Mouse (Mus musculus): ENCODE measurements around the gene Senp6. TPM values are rescaled to one million over a fixed set of nuclear protein-coding genes. Genes with fewer than 3 reads are reported as not detected.

Senp6 gene
- polyA plus RNA-seq, 1 experiment from 2014 or later = 31.9 TPM

DNA sequence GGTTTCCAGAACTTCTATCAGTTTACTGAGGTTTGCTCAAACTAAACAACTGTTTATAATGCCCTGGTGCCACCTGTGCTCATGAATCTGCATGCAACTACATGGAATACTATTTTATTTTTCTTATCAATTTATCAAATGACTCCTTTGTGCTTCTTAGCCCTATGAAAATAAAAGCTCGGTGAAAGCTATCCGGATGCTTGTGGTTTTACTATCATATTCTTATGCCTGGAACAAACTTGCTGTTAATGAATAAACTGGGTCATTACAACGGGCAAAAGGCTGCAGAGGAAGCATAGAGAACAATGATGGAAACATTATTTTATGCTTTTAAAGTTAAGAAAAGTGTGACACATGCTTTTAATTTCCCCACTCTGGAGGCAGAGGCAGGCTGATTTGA lies 3.3 kb downstream of the Senp6 start:
- 41% methylated on average over 3 of the region's 3 CpGs for WGBS
- Histone ChIP-seq H3K9ac (ENCODE audit: low read depth, low read length) (no peak overlapping the region), H3K4me3 (ENCODE audit: low read depth, low read length) (no peak overlapping the region), H3K36me3 (ENCODE audit: control insufficient read depth, insufficient read depth) (no peaks in the 10 kb centered on the region), H3K27ac (ENCODE audit: low read depth, low read length) (no peak overlapping the region), H3K27me3 (replicated peaks; ENCODE audit: control insufficient read depth, insufficient read depth, low read length) (no peaks in the 10 kb centered on the region), H3K9me3 (ENCODE audit: control insufficient read depth) (no peaks in the 10 kb centered on the region), H3K4me1 (replicated peaks; ENCODE audit: control insufficient read depth, insufficient read depth, low read length) (no peaks in the 10 kb centered on the region), H3K4me2 (replicated peaks; ENCODE audit: low read depth) (peak overlapping the region; percentile 24; the same call in 1 of the 2 replicates)
- TF ChIP-seq CTCF (IDR thresholded peaks at IDR 0.05; ENCODE audit: low read depth) = no peak
- ATAC-seq = no peak

DNA sequence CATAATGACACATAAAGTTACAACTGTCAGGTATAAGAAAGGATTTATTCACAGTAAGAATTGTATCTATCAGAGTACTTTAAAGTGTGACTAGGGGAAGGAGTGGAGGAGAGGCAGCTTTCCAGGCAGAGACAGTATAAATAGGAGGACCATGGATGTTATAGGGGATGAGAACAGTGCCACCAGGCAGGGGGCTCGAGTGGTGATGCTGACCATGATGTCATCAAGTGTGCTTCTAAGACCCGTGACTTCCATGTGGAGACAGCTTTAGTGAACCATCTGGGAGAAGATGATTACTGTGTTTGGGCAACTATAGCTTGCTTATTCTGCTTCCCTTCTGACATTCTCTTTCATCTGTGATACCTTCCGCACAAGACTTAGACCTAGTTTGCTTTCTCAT lies 4.9 kb downstream of the Senp6 start:
- Histone ChIP-seq H3K9me3 (ENCODE audit: control insufficient read depth) (no peaks in the 10 kb centered on the region), H3K36me3 (ENCODE audit: control insufficient read depth, insufficient read depth) (no peaks in the 10 kb centered on the region), H3K4me3 (ENCODE audit: low read depth, low read length) (no peak overlapping the region), H3K27me3 (replicated peaks; ENCODE audit: control insufficient read depth, insufficient read depth, low read length) (no peaks in the 10 kb centered on the region), H3K9ac (ENCODE audit: low read depth, low read length) (no peak overlapping the region), H3K4me1 (replicated peaks; ENCODE audit: control insufficient read depth, insufficient read depth, low read length) (no peaks in the 10 kb centered on the region), H3K27ac (ENCODE audit: low read depth, low read length) (no peak overlapping the region), H3K4me2 (replicated peaks; ENCODE audit: low read depth) (no peak overlapping the region)
- no peak for ATAC-seq
- WGBS = 48% methylated on average over 3 of the region's 3 CpGs
- no peak for TF ChIP-seq CTCF (IDR thresholded peaks at IDR 0.05; ENCODE audit: low read depth)

DNA sequence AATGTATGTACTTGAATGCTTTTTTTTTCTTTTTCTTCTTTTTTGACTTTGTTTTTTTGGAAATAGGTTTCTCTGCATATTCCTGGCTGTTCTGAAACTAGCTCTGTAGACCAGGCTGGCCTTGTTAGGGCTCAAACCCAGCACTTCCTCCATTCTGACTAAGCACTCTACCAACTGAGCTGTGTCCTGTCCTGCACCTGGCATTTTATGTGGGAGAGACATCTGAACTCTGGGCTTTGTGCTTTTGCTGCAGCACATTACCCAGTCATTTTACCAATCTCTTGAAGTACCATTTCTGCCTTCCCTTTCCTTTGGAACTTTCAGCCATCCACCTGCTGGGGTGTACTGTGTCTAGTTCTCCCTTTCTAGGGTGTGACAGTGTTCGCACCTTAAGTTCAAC lies 7.4 kb downstream of the Senp6 start:
- Histone ChIP-seq H3K9me3 (ENCODE audit: control insufficient read depth) (no peaks in the 10 kb centered on the region), H3K9ac (ENCODE audit: low read depth, low read length) (no peak overlapping the region), H3K4me1 (replicated peaks; ENCODE audit: control insufficient read depth, insufficient read depth, low read length) (no peaks in the 10 kb centered on the region), H3K36me3 (ENCODE audit: control insufficient read depth, insufficient read depth) (no peaks in the 10 kb centered on the region), H3K4me3 (ENCODE audit: low read depth, low read length) (no peak overlapping the region), H3K4me2 (replicated peaks; ENCODE audit: low read depth) (no peak overlapping the region), H3K27ac (ENCODE audit: low read depth, low read length) (peak overlapping the region; percentile 5; the same call in 1 of the 2 replicates), H3K27me3 (replicated peaks; ENCODE audit: control insufficient read depth, insufficient read depth, low read length) (no peaks in the 10 kb centered on the region)
- no peak for TF ChIP-seq CTCF (IDR thresholded peaks at IDR 0.05; ENCODE audit: low read depth)
- no peak for ATAC-seq
- WGBS = 53% methylated on average over 1 of the region's 1 CpGs

DNA sequence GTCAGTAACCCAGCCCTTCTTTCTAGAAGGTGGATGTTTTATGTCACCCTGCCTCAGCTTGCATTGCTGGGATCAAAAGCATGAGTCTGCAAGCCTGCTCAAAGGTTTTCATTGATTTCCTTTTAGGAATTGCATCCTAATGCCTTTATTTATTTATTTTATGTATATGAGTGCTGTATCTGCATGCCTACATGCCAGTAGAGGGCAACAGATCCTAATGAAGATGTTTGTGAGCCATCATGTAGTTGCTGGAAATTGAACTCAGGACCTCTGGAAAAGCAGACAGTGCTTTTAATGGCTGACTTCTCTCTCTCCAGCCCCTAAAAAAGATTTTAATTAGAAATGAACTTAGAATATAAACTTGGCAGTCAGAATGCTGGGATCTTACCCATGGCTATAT lies 8.2 kb downstream of the Senp6 start:
- Histone ChIP-seq H3K4me1 (replicated peaks; ENCODE audit: control insufficient read depth, insufficient read depth, low read length) (no peaks in the 10 kb centered on the region), H3K27me3 (replicated peaks; ENCODE audit: control insufficient read depth, insufficient read depth, low read length) (no peaks in the 10 kb centered on the region), H3K4me2 (replicated peaks; ENCODE audit: low read depth) (no peak overlapping the region), H3K27ac (ENCODE audit: low read depth, low read length) (no peak overlapping the region), H3K9ac (ENCODE audit: low read depth, low read length) (no peak overlapping the region), H3K36me3 (ENCODE audit: control insufficient read depth, insufficient read depth) (no peaks in the 10 kb centered on the region), H3K4me3 (ENCODE audit: low read depth, low read length) (no peak overlapping the region), H3K9me3 (ENCODE audit: control insufficient read depth) (no peaks in the 10 kb centered on the region)
- peak; percentile 67 for TF ChIP-seq CTCF (IDR thresholded peaks at IDR 0.05; ENCODE audit: low read depth)
- no peak for ATAC-seq

DNA sequence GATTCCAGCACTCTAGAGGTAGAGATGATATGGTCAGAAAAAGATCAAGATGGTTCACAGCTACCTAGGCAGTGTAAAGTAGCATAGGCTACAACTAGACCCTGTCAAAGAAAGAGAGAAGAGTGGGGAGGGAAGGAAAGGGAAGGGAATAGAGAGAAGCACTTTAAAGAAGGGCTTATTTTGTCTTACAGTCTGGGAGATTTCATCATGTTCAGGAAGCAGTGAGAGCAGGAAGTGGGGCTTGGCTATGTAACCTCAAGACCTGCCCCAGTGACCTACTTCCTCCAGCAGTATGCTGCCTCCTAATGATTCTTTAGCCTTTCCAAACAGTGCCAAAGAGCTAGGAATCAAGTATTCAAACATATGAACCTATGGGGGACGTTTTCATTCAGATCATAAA lies 14.2 kb downstream of the Senp6 start:
- H3K27me3 ChIP-seq (replicated peaks; ENCODE audit: control insufficient read depth, insufficient read depth, low read length) = no peaks in the 10 kb centered on the region
- peaks cover 13% of the 10 kb centered on the region; the same call in 1 of the 2 replicates for H3K4me1 ChIP-seq (replicated peaks; ENCODE audit: control insufficient read depth, insufficient read depth, low read length)
- H3K4me3 ChIP-seq (ENCODE audit: low read depth, low read length) = no peak overlapping the region
- no peaks in the 10 kb centered on the region for H3K9me3 ChIP-seq (ENCODE audit: control insufficient read depth)
- no peak overlapping the region for H3K27ac ChIP-seq (ENCODE audit: low read depth, low read length)
- H3K36me3 ChIP-seq (ENCODE audit: control insufficient read depth, insufficient read depth) = no peaks in the 10 kb centered on the region
- no peak for ATAC-seq
- no peak overlapping the region for H3K9ac ChIP-seq (ENCODE audit: low read depth, low read length)
- H3K4me2 ChIP-seq (replicated peaks; ENCODE audit: low read depth) = no peak overlapping the region
- WGBS = 62% methylated on average over 1 of the region's 1 CpGs
- no peak for TF ChIP-seq CTCF (IDR thresholded peaks at IDR 0.05; ENCODE audit: low read depth)

DNA sequence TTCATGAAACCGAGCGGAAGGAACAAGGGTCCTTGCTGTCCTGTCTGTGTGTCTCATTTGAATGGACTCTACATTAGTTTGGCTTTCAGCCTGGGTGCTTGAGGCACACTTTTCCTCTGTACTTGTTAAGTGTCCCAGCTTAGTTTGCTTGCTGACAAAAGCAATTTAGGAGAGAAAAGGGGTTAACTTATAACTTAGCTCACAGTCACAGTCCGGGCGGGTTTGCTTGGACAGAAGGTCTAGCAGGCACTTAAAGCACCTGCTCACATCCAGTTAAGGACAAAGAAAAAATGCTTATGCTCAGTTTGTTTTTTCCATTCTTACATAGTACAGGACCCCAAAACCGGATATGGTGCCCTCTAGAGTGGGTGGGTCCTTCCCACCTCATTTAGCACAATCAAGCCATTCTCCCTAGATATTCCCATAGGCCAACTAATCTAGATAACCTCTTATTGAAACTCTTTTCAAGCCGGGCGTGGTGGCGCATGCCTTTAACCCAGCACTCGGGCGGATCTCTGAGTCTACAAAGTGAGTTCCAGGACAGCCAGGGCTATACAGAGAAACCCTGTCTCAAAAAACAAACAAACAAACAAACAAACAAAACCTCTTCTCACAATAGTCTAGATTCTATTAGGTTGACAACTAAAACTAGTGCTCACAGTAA lies 17.9 kb downstream of the Senp6 start:
- Histone ChIP-seq H3K4me2 (replicated peaks; ENCODE audit: low read depth) (no peak overlapping the region), H3K36me3 (ENCODE audit: control insufficient read depth, insufficient read depth) (no peaks in the 10 kb centered on the region), H3K4me3 (ENCODE audit: low read depth, low read length) (no peak overlapping the region), H3K4me1 (replicated peaks; ENCODE audit: control insufficient read depth, insufficient read depth, low read length) (peaks cover 13% of the 10 kb centered on the region; the same call in 1 of the 2 replicates), H3K9ac (ENCODE audit: low read depth, low read length) (no peak overlapping the region), H3K9me3 (ENCODE audit: control insufficient read depth) (no peaks in the 10 kb centered on the region), H3K27me3 (replicated peaks; ENCODE audit: control insufficient read depth, insufficient read depth, low read length) (no peaks in the 10 kb centered on the region), H3K27ac (ENCODE audit: low read depth, low read length) (no peak overlapping the region; the same call in 1 of the 2 replicates)
- no peak for TF ChIP-seq CTCF (IDR thresholded peaks at IDR 0.05; ENCODE audit: low read depth)
- ATAC-seq = no peak
- 38% methylated on average over 10 of the region's 10 CpGs for WGBS

Measured in intestine, postnatal 0 days (tissue).